In genomic region chr6:35378851-35379250, GRCm38 (mm10) we compare ENCODE assay signal across 29 mouse cellular contexts. TPM values are rescaled to one million over a fixed set of nuclear protein-coding genes. Genes with fewer than 3 reads are reported as not detected.
DNase-seq lines count a peak whose midpoint lies in the region; ATAC-seq and TF ChIP-seq lines count a peak whose summit lies in the region.
"Had no signal": no experiment of that assay in that cellular context is flagged by ENCODE, and none has a peak within 500 bp of the region (broad histone marks: within the 10 kb centered on the region; RNA-seq: fewer than 3 reads in every experiment).

No protein-coding gene starts in this region.

- H3K27ac ChIP-seq in limb, embryonic 10.5 days, result peak overlapping the region; percentile 67; the same call in 1 of the 2 replicates
- H3K27ac ChIP-seq in limb, embryonic 14.5 days (replicated peaks; ENCODE audit: low read depth, low read length), result 0 out of 2 replicates have a peak overlapping the region, but pooled peaks have one; percentile 14
- H3K27ac ChIP-seq: embryonic facial prominence, embryonic 12.5 days; forebrain, embryonic 12.5 days; hindbrain, embryonic 15.5 days; kidney, embryonic 15.5 days; midbrain, embryonic 13.5 days had no signal

- peaks cover 10% of the 10 kb centered on the region for H3K4me1 ChIP-seq in limb, embryonic 10.5 days
- H3K4me1 ChIP-seq in limb, embryonic 14.5 days (ENCODE audit: control insufficient read depth, insufficient read depth, low read length), result 0 out of 2 replicates have a peak, but pooled peaks cover 7% of the 10 kb centered on the region
- H3K4me1 ChIP-seq: embryonic facial prominence, embryonic 12.5 days had no signal

- no peak overlapping the region for H3K4me2 ChIP-seq in limb, embryonic 14.5 days (replicated peaks; ENCODE audit: low read depth, low read length, severe bottlenecking)
- H3K4me2 ChIP-seq: hindbrain, embryonic 15.5 days; kidney, embryonic 15.5 days; midbrain, embryonic 13.5 days had no signal

- no peak for ATAC-seq in limb, embryonic 14.5 days (ENCODE audit: low FRiP score, low read depth)
- ATAC-seq: inflammation-experienced regulatory T-cells, adult 6 months; midbrain, embryonic 13.5 days had no signal

- H3K4me3 ChIP-seq in limb, embryonic 10.5 days, result no peak overlapping the region
- no peak overlapping the region for H3K4me3 ChIP-seq in limb, embryonic 14.5 days (replicated peaks; ENCODE audit: low read length)
- H3K4me3 ChIP-seq: embryonic facial prominence, embryonic 12.5 days; forebrain, embryonic 12.5 days; heart, embryonic 13.5 days; hindbrain, embryonic 15.5 days; kidney, embryonic 15.5 days; midbrain, embryonic 13.5 days had no signal

- TF ChIP-seq POLR2A in limb, embryonic 14.5 days (IDR thresholded peaks at IDR 0.05; ENCODE audit: borderline replicate concordance, extremely low read depth, insufficient read depth, insufficient read length), result no peak

- no peaks in the 10 kb centered on the region for H3K36me3 ChIP-seq in limb, embryonic 10.5 days
- H3K36me3 ChIP-seq in limb, embryonic 14.5 days (ENCODE audit: control insufficient read depth, insufficient read depth, low read length), result no peaks in the 10 kb centered on the region
- H3K36me3 ChIP-seq: embryonic facial prominence, embryonic 12.5 days; forebrain, embryonic 12.5 days; heart, embryonic 13.5 days; hindbrain, embryonic 10.5 days; hindbrain, embryonic 15.5 days; kidney, embryonic 15.5 days; midbrain, embryonic 13.5 days had no signal

- peak; percentile 87 for DNase-seq in heart, adult 11 months
- no peak for DNase-seq in heart, postnatal 25 days (ENCODE audit: low spot score)
- no peak for DNase-seq in limb, embryonic 10.5 days (ENCODE audit: low spot score)
- DNase-seq in limb, embryonic 14.5 days (ENCODE audit: low spot score), result no peak
- peak; percentile 15 for DNase-seq in lung, postnatal 25 days (ENCODE audit: low spot score)
- DNase-seq in frontal cortex, postnatal 10 days (ENCODE audit: low spot score in 2 of 2), result no peak
- DNase-seq in urinary bladder, postnatal 10 days (ENCODE audit: low spot score), result no peak
- DNase-seq: adrenal gland, postnatal 14 days; cerebellum, adult 11 months; cerebellum, adult 9-10 months; cerebellum, postnatal 36 days; heart, postnatal 10 days; kidney, adult 11 months; liver; retina, postnatal 1 day; right cerebral cortex, postnatal 25 days; thymus, adult 18-20 months; thymus, postnatal 4 days had no signal

- 94% methylated on average over 6 of the region's 6 CpGs for WGBS in limb, embryonic 10.5 days
- 84% methylated on average over 6 of the region's 6 CpGs for WGBS in limb, embryonic 14.5 days

- intact Hi-C loops in heart, postnatal 25 days (cut with DNase I), result loop anchor here (10.0 kb wide), 2 partner anchors 94 to 124 kb away; no protein-coding TSS in a partner anchor

- no peak overlapping the region for H3K9ac ChIP-seq in limb, embryonic 14.5 days (ENCODE audit: low read depth, low read length, severe bottlenecking)
- H3K9ac ChIP-seq: embryonic facial prominence, embryonic 12.5 days; forebrain, embryonic 12.5 days; hindbrain, embryonic 15.5 days; kidney, embryonic 15.5 days; midbrain, embryonic 13.5 days had no signal

- no peaks in the 10 kb centered on the region for H3K27me3 ChIP-seq in limb, embryonic 10.5 days (ENCODE audit: low read depth, poor library complexity, severe bottlenecking)
- H3K27me3 ChIP-seq in limb, embryonic 14.5 days (ENCODE audit: control insufficient read depth, insufficient read depth, low read length), result no peaks in the 10 kb centered on the region
- H3K27me3 ChIP-seq: embryonic facial prominence, embryonic 12.5 days; heart, embryonic 13.5 days; hindbrain, embryonic 15.5 days; kidney, embryonic 15.5 days; midbrain, embryonic 13.5 days had no signal

- no peaks in the 10 kb centered on the region for H3K9me3 ChIP-seq in limb, embryonic 10.5 days (replicated peaks)
- no peaks in the 10 kb centered on the region for H3K9me3 ChIP-seq in limb, embryonic 14.5 days (ENCODE audit: control insufficient read depth, low read length)
- H3K9me3 ChIP-seq: embryonic facial prominence, embryonic 12.5 days; forebrain, embryonic 12.5 days; heart, embryonic 13.5 days; hindbrain, embryonic 10.5 days; hindbrain, embryonic 15.5 days; kidney, embryonic 15.5 days; midbrain, embryonic 13.5 days had no signal

RNA-seq across cellular contexts. Expression of gene Fam180a, which starts 52.9 kb away (rescaled TPM):
- total RNA-seq in heart, postnatal 25 days (2021), result under 1 TPM; 0.78 to 0.81 TPM
- not detected in 2 replicates for polyA plus RNA-seq in limb, embryonic 10.5 days (2016; fragmentation: Nextera tagmentation; extraction: Ambion mirVana)
- polyA plus RNA-seq in limb, embryonic 14.5 days (2012; rRNA removed), result 2.5 and 3.5 TPM in 2 replicates
- 5.1 and 6.0 TPM in 2 replicates for polyA plus RNA-seq in limb, embryonic 14.5 days (2014; fragmentation: Nextera tagmentation; extraction: Ambion mirVana)
- total RNA-seq: megakaryocyte-erythroid progenitor cell, adult 5-6 weeks had no signal
- polyA plus RNA-seq: CD4-positive, CD25-positive, alpha-beta regulatory T cell, adult 4 months; embryonic facial prominence, embryonic 12.5 days; forebrain, embryonic 12.5 days; hindbrain, embryonic 10.5 days; inflammation-experienced regulatory T-cells, adult 6 months; neural tube, embryonic 14.5 days had no signal

Comparison
In these comparisons a context has a peak if more than half of its experiments do, and no peak if none do; other contexts are left out.
1. DNase-seq: peak in heart, adult 11 months (single experiment) and lung, postnatal 25 days (single experiment); none in heart, postnatal 25 days (single experiment), limb, embryonic 10.5 days (single experiment), limb, embryonic 14.5 days (single experiment), frontal cortex, postnatal 10 days (0 of 2) and urinary bladder, postnatal 10 days (single experiment).